In the genomic region with DNA sequence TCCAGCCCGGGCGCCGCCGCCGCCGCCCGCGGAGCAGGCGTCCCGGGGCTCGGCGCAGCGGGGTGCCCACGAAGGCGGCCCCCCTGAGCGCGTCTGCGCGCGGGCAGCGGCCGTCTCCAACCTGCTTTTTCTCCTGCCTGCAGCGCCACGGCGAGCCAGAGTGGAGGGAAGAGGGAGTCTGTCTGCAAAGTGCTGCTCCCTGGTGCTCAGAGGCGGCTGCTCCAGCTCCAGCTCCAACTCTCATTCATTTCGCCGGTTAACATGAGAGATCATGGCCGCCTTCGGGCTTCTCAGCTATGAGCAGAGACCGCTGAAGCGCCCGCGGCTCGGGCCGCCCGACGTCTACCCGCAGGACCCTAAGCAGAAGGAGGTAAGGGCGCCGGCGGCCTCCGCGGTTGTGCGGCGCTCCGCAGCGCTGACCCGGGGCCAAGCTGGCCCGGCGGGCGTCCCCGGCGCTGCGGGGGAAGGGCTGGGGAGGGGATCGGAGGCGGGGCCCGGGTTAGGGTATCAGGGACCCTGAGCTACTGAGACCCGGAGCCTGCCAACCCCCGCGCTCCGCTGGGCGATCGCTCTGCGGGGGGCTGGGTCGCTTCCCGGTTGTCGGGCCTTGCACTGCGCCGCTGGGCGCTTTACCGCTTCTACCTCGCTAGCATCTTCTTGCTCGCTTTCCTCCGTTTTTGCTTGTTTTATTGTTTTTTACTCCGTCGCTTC, we compare ENCODE assay signal across 7 mouse cellular contexts. TPM values are rescaled to one million over a fixed set of nuclear protein-coding genes. Genes with fewer than 3 reads are reported as not detected.
DNase-seq lines count a peak whose midpoint lies in the region; ATAC-seq and TF ChIP-seq lines count a peak whose summit lies in the region.

No protein-coding gene starts in this region.

- peak overlapping the region; percentile 90 for H3K27ac ChIP-seq in limb, embryonic 13.5 days
- H3K27ac ChIP-seq in midbrain, embryonic 12.5 days (replicated peaks): peak overlapping the region; percentile 93

- under 1% methylated on average over 76 of the region's 77 CpGs for WGBS in limb, embryonic 13.5 days
- WGBS in midbrain, embryonic 12.5 days: under 1% methylated on average over 67 of the region's 77 CpGs

- peak; percentile 61 for TF ChIP-seq CTCF in brain, embryonic 14.5 days (IDR thresholded peaks at IDR 0.05; ENCODE audit: borderline replicate concordance, extremely low read depth, insufficient read depth, insufficient read length)

- no peaks in the 10 kb centered on the region for H3K36me3 ChIP-seq in limb, embryonic 13.5 days
- no peaks in the 10 kb centered on the region for H3K36me3 ChIP-seq in midbrain, embryonic 12.5 days

- DNase-seq in brain, embryonic 14.5 days (ENCODE audit: low read depth): peak; percentile 95
- DNase-seq in embryo, embryonic 9.5 days (ENCODE audit: extremely low spot score): peak; percentile 81
- peak; percentile 35 to 37 for DNase-seq in gastrocnemius, postnatal 36 days
- peak; percentile 58 to 62 for DNase-seq in kidney, adult 8-10 months
- DNase-seq in spleen, postnatal 36 days (ENCODE audit: low spot score in 2 of 2): peak; percentile 3 to 8

- peaks cover 13% of the 10 kb centered on the region for H3K4me1 ChIP-seq in limb, embryonic 13.5 days
- peaks cover 8% of the 10 kb centered on the region for H3K4me1 ChIP-seq in midbrain, embryonic 12.5 days

- ATAC-seq in limb, embryonic 13.5 days (ENCODE audit: low FRiP score, low read depth): peak; percentile 83
- peak; percentile 86 for ATAC-seq in midbrain, embryonic 12.5 days (ENCODE audit: low FRiP score, low read depth)

- intact Hi-C loops in gastrocnemius, postnatal 36 days (cut with DNase I): no loop called here

- TF ChIP-seq POLR2A in brain, embryonic 14.5 days (IDR thresholded peaks at IDR 0.05; ENCODE audit: borderline replicate concordance, extremely low read depth, insufficient read depth, insufficient read length, poor library complexity, severe bottlenecking): no peak; the same call in 1 of the 2 replicates

- H3K9me3 ChIP-seq in limb, embryonic 13.5 days: no peaks in the 10 kb centered on the region
- no peaks in the 10 kb centered on the region for H3K9me3 ChIP-seq in midbrain, embryonic 12.5 days

- H3K27me3 ChIP-seq in limb, embryonic 13.5 days: peaks cover 33% of the 10 kb centered on the region
- peaks cover 22% of the 10 kb centered on the region for H3K27me3 ChIP-seq in midbrain, embryonic 12.5 days

- peak overlapping the region; percentile 91 for H3K4me2 ChIP-seq in limb, embryonic 13.5 days (replicated peaks)
- H3K4me2 ChIP-seq in midbrain, embryonic 12.5 days (replicated peaks): peak overlapping the region; percentile 97

- H3K4me3 ChIP-seq in limb, embryonic 13.5 days: peak overlapping the region; percentile 80
- peak overlapping the region; percentile 84 for H3K4me3 ChIP-seq in midbrain, embryonic 12.5 days

- H3K9ac ChIP-seq in limb, embryonic 13.5 days: peak overlapping the region; percentile 76
- peak overlapping the region; percentile 65 for H3K9ac ChIP-seq in midbrain, embryonic 12.5 days (replicated peaks)

RNA-seq across cellular contexts. Expression of a gene that starts 1.3 kb away (rescaled TPM):
- polyA plus RNA-seq in brain, embryonic 14.5 days (2012; rRNA removed): 9.8 and 12.3 TPM in 2 replicates
- total RNA-seq in gastrocnemius, postnatal 36 days (2021): under 1 TPM; 0.35 to 0.46 TPM
- 1.8 and 1.9 TPM in 2 replicates for polyA plus RNA-seq in limb, embryonic 13.5 days (2015; fragmentation: Nextera tagmentation; extraction: Ambion mirVana)
- 4.4 and 4.7 TPM in 2 replicates for polyA plus RNA-seq in midbrain, embryonic 12.5 days (2016; fragmentation: Nextera tagmentation; extraction: Ambion mirVana)

Comparison
In these comparisons a context has a peak if more than half of its experiments do, and no peak if none do; other contexts are left out.
1. Peak in every context shown above with its lines: DNase-seq, ATAC-seq, H3K4me3 ChIP-seq and H3K27ac ChIP-seq.
2. DNase-seq: peak in every context shown above with its lines; median percentile 95 in brain, embryonic 14.5 days; 81 in embryo, embryonic 9.5 days; 60 in kidney, adult 8-10 months; 36 in gastrocnemius, postnatal 36 days; 6 in spleen, postnatal 36 days.